Comparison of ENCODE assay signal across 22 mouse cellular contexts in the genomic region with DNA sequence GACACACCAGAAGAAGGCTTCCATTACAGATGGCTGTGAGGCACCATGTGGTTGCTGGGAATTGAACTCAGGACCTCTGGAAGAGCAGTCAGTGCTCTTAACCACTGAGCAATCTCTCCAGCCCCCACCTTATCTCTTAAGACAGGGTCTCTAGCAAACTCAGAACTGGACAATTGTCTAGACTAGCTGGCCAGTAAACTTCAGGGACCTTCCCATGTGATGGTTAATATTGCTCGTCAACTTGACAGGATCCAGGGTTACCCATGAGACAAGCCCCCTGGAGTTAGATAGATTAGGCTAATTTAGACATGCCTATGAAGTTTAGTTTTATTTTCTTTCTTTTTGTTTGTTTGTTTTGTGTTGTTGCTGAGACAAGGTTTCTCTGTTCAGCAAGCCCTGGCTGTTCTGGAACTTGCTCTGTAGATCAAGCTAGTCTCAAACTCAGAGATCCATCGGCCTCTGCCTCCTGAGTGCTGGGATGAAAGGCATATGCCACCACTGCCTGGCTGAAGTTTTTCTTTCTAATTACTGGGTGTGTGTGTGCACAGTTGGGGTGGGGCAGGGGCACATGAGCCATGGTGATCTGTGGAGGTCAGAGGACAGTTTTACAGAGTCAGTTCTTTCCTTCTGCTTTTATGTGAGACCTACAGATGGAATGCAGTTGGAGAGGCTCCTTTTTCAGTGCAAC.
"Had no signal": no experiment of that assay in that cellular context is flagged by ENCODE, and none has a peak within 500 bp of the region (broad histone marks: within the 10 kb centered on the region; RNA-seq: fewer than 3 reads in every experiment).

No protein-coding gene starts in this region.

- H3K9ac ChIP-seq: limb, embryonic 13.5 days; liver, embryonic 13.5 days; neural tube, embryonic 12.5 days; neural tube, embryonic 15.5 days had no signal

- H3K4me3 ChIP-seq: layer of hippocampus, adult 2 months; limb, embryonic 10.5 days; limb, embryonic 13.5 days; liver, embryonic 13.5 days; neural tube, embryonic 12.5 days; neural tube, embryonic 15.5 days had no signal

- H3K4me1 ChIP-seq: limb, embryonic 10.5 days; limb, embryonic 13.5 days; liver, embryonic 13.5 days; neural tube, embryonic 12.5 days; neural tube, embryonic 15.5 days had no signal

- H3K9me3 ChIP-seq: limb, embryonic 10.5 days; limb, embryonic 13.5 days; liver, embryonic 13.5 days; neural tube, embryonic 12.5 days; neural tube, embryonic 15.5 days had no signal

- DNase-seq: kidney, adult 18-20 months; kidney, adult 9 months; kidney, postnatal 14 days; kidney, postnatal 4 days; layer of hippocampus, adult 9-11 months; liver; liver, embryonic 13.5 days; lung, adult 2 months; lung, postnatal 14 days; lung, postnatal 4 days; midbrain, embryonic 14.5 days; right cerebral cortex, adult 18-20 months; right cerebral cortex, postnatal 14 days; right cerebral cortex, postnatal 4 days; spleen, adult 18-20 months; thymus, postnatal 25 days had no signal

- H3K36me3 ChIP-seq: limb, embryonic 10.5 days; limb, embryonic 13.5 days; liver, embryonic 13.5 days; neural tube, embryonic 12.5 days; neural tube, embryonic 15.5 days had no signal

- H3K27ac ChIP-seq: layer of hippocampus, adult 2 months; limb, embryonic 10.5 days; limb, embryonic 13.5 days; liver, embryonic 13.5 days; neural tube, embryonic 12.5 days; neural tube, embryonic 15.5 days had no signal

- H3K4me2 ChIP-seq: limb, embryonic 13.5 days; liver, embryonic 13.5 days; midbrain, embryonic 11.5 days; neural tube, embryonic 12.5 days; neural tube, embryonic 15.5 days had no signal

- H3K27me3 ChIP-seq: limb, embryonic 13.5 days; liver, embryonic 13.5 days; neural tube, embryonic 12.5 days had no signal
